Mouse (Mus musculus) mammary gland, adult 2 months (tissue): Measurements from ENCODE around the gene Ripk1. TPM values are rescaled to one million over a fixed set of nuclear protein-coding genes. Genes with fewer than 3 reads are reported as not detected.

Experiments used
- polyA plus RNA-seq: library from polyadenylated mRNA; depleted of rRNA; stranded (reverse); fragments of >200 nt; gene quantifications from 2 replicates; pipeline ENCODE4 v1.2.3, GENCODE M21; 2012; ENCODE audit warnings: low replicate concordance; rRNA removed

The Ripk1 gene
- 6.7 and 17.5 TPM in 2 replicates for polyA plus RNA-seq

DNA sequence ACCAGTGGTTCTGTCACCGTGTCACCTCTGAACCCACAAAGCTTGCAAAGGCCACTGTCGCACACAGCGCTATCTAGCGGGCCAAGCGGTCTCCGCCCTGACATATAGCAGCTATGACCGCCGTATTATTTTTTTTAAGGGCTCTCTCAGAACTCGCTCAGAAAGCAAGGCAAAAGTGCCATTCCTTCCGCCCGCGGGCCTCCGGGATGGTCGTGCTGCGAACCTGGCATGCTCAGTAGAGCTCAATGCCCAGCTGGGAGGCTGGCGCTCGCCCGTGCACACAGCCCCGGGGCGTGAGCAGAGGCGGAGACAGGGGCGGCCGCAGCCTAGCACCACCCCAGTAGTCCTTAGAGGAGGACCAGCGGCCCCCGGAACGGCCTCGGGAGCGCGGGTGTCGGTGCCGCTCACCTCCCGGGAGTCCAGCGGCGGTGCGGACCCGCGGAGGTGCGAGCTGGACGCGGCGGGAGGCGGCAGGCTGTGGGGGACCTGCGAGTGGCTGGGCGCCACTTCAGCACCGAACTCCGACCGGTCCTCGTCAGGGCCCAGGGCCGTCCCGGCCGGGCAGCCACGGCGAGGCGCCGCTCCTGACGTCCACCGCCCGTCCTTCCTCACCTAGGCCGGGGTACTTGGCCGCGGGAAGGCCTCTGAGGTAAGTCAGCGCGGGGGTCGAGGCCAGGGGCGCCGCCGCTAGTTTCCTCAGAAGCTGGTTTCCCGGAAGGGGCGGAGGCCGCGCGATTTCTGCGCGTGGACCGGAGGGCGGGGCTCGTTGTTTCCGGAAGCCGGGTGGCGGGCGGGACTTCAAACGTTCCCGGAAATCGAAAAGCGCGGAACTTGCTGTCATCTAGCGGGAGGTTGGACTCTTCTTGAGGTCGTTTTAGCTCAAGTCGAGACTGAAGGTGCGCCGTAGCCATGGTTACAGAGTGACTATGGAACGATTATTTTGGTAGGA lies at the start of gene Ripk1, which contains the start of gene Serpinb6a:
Ripk1 (plus strand) TSS at position 306 of the 949 bp plus-strand sequence.
Serpinb6a (minus strand) TSS at position 737 of the 949 bp plus-strand sequence.

GRCm38 (mm10) chr13:33964206-33965046 lies 37.7 kb upstream of the Ripk1 start, which contains the start of gene Nqo2:
Gene Nqo2 (plus strand): TSS chr13:33964687.

DNA sequence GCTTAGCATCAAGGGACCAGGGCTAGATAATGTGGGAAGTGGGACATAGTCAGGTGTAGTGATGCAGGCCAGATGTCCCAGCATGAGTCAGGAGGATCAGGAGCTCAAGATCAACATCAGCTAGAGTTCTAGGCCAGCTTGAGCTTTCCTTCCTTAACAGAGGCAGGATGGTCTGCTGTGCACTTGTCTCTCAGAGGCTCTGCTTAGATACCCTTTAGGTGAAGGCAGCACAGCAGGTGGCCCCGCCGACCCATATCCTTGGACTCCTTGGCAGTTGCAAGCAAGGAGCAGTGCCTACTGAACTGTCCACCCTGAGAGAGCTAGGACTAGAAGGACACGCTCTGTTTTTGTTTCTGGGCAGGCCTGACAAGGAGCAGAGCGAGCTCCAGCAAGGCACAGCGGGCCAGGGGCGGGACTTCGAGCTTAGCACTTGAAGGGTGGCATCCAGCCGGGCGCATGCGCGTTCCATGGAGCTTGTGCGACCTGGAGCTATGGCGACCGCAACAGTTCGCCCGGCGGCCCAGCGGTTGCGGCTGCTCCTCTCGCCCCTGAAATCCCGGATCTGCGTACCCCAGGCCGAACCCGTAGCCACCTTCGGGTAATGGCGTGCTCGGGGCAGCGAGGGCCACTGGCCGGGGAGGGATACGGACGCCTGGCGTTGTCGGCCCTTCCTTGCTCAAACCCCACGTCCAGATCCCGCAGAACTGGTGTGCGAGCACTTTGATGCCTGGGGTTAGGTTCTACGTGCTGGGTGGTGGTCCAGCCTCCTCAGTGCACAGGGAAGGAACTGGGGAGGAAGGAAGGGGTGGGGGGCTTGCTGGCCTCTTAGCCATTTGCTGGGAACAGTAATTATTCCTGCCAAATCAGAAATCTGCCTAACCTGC lies 35.3 kb downstream of the Ripk1 start, which contains the start of gene Bphl:
Bphl (plus strand) TSS at position 426 of the 884 bp plus-strand sequence.

GRCm38 (mm10) chr13:34077492-34078271 lies 75.5 kb downstream of the Ripk1 start, which contains the start of gene Tubb2a:
Gene Tubb2a (minus strand): TSS chr13:34078007.

Other genes starting within 250 kb of the Ripk1 start
- gene Serpinb6e, start 159.0 kb upstream of the Ripk1 start, polyA plus RNA-seq, result 0.80 TPM in 1 of 2 replicates, not detected in the other
- gene Serpinb6c, start 96.7 kb upstream of the Ripk1 start, polyA plus RNA-seq, result not detected in 2 replicates
- gene Nqo2, start 37.7 kb upstream of the Ripk1 start, polyA plus RNA-seq, result 3.2 and 15.1 TPM in 2 replicates
- 58.3 and 126 TPM in 2 replicates for gene Serpinb6a, start 431 bp downstream of the Ripk1 start, polyA plus RNA-seq
- 33.9 and 44.3 TPM in 2 replicates for gene Bphl, start 35.2 kb downstream of the Ripk1 start, polyA plus RNA-seq
- gene Tubb2a, start 75.6 kb downstream of the Ripk1 start, polyA plus RNA-seq, result 213 and 220 TPM in 2 replicates
- gene Tubb2b, start 128.1 kb downstream of the Ripk1 start, polyA plus RNA-seq, result 20.0 and 20.8 TPM in 2 replicates
- gene Psmg4, start 160.6 kb downstream of the Ripk1 start, polyA plus RNA-seq, result 77.4 and 194 TPM in 2 replicates